Mouse (Mus musculus) heart, postnatal 36 days (tissue): ENCODE measurements around the gene Rpp30. TPM values are rescaled to one million over a fixed set of nuclear protein-coding genes. Genes with fewer than 3 reads are reported as not detected.
A peak's percentile ranks its signal among the peaks of the same experiment; 100 is the strongest.

Source experiments
- DNase-seq, 2 experiments: peaks; one replicate each; pipeline ENCODE4 v3.0.0; 2021 to 2022
- intact Hi-C: fragments of 180-260 bp; cut with DNase I; formaldehyde crosslinking; loops from one replicate; pipeline ENCODE4 v1.15.1; 2025
- total RNA-seq, 2 experiments: library from RNA; stranded (reverse); gene quantifications; 2 replicates each; pipeline ENCODE4 v1.2.3; 2021

Rpp30 gene
- total RNA-seq, 2 experiments from 2014 or later = 12.7 to 19.5 TPM

- DNase-seq = peak in 1 of 2 experiments; percentile 21
- intact Hi-C loops = loop anchor here (1.0 to 5.0 kb wide), 3 partner anchors 47 to 227 kb away; partner anchors contain the start of gene Pcgf5
Observed at GRCm38 (mm10) chr19:36119783-36120471, 36.4 kb downstream of the Rpp30 start, which contains the start of gene Ankrd1. Gene Ankrd1 (minus strand): TSS chr19:36120099.

GRCm38 (mm10) chr19:36124203-36124602 lies 40.7 kb downstream of the Rpp30 start:
- intact Hi-C loops = no loop called here
- no peak for DNase-seq

- intact Hi-C loops = no loop called here
- DNase-seq = no peak
Observed at GRCm38 (mm10) chr19:36128440-36128839, 44.9 kb downstream of the Rpp30 start.

GRCm38 (mm10) chr19:36129213-36129612 lies 45.7 kb downstream of the Rpp30 start:
- DNase-seq = peak in 1 of 2 experiments; percentile 15

GRCm38 (mm10) chr19:36129643-36130042 lies 46.1 kb downstream of the Rpp30 start:
- intact Hi-C loops = no loop called here
- no peak for DNase-seq

More at GRCm38 (mm10) chr19:36129213-36129612, 45.7 kb downstream of the Rpp30 start:
- intact Hi-C loops = no loop called here

- intact Hi-C loops = no loop called here
- no peak for DNase-seq
Observed at GRCm38 (mm10) chr19:36130181-36130580, 46.7 kb downstream of the Rpp30 start.

GRCm38 (mm10) chr19:36131990-36132389 lies 48.5 kb downstream of the Rpp30 start:
- no peak for DNase-seq
- intact Hi-C loops = no loop called here

- intact Hi-C loops = no loop called here
- no peak for DNase-seq
Observed at GRCm38 (mm10) chr19:36133064-36133463, 49.5 kb downstream of the Rpp30 start.

GRCm38 (mm10) chr19:36133731-36134130 lies 50.2 kb downstream of the Rpp30 start:
- intact Hi-C loops = no loop called here
- DNase-seq = no peak

- intact Hi-C loops = no loop called here
Observed at GRCm38 (mm10) chr19:36143571-36143970, 60.1 kb downstream of the Rpp30 start.

GRCm38 (mm10) chr19:36148578-36148977 lies 65.1 kb downstream of the Rpp30 start:
- no peak for DNase-seq
- intact Hi-C loops = no loop called here

More at GRCm38 (mm10) chr19:36143571-36143970, 60.1 kb downstream of the Rpp30 start:
- DNase-seq = no peak

GRCm38 (mm10) chr19:36150241-36151007 lies 66.9 kb downstream of the Rpp30 start:
- no peak for DNase-seq
- intact Hi-C loops = no loop called here

Other genes starting within 250 kb of the Rpp30 start
- under 1 TPM; 0.42 to 0.49 TPM for gene Htr7, start 26.2 kb upstream of the Rpp30 start, total RNA-seq
- 100 to 1,000 TPM; 424 to 684 TPM for gene Ankrd1, start 36.4 kb downstream of the Rpp30 start, total RNA-seq